Mouse (Mus musculus) adrenal gland, postnatal 10 days (tissue): ENCODE data around the gene Oas3. TPM values are rescaled to one million over a fixed set of nuclear protein-coding genes. Genes with fewer than 3 reads are reported as not detected.
"Not testable (repeated sequence)": the region's sequence is repeated elsewhere in the genome, so short reads cannot be mapped to it uniquely, and the experiment has no call there.

ENCODE experiments used
- DNase-seq: peaks from one replicate; pipeline ENCODE4 v3.0.0; 2021; ENCODE audit warnings: mixed read lengths
- long read RNA-seq, 2 experiments: library from polyadenylated mRNA; stranded (forward); transcript quantifications; one replicate each; pipeline ENCODE4 v2.0.0; 2021
- total RNA-seq, 2 experiments: library from RNA; stranded (reverse); gene quantifications; 2 replicates each; pipeline ENCODE4 v1.2.3; 2021

Oas3 gene
- under 1 TPM; 0.15 to 0.21 TPM for total RNA-seq
- long read RNA-seq, experiment 1, partial matches to known transcripts, result 0 of 1 reads
- long read RNA-seq, experiment 1, other reads (novel, unspliced or antisense), result 1 of 1 reads
- long read RNA-seq, experiment 2, partial matches to known transcripts, result 1 of 1 reads
- long read RNA-seq, experiment 2, other reads (novel, unspliced or antisense), result 0 of 1 reads

DNA sequence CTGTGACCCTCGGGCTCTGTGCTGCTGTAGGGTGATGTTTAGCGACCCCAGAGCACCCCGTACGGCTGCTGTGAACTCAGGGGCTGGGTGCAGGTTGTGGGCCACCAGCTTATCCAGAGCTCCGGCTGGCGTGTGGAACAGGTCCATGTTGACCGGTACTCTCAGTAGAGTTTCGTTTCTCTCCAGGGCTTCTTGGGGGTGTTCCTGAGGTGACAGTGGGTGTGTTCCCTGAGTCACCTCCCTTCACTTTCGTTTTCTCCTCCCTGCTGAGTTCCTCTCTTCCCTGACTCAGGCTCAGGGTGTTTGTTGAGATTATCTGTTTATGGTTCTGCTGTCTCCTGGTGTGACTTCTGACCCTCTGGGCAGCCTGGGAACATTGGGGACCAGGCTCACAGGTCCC is at the start of gene Oas3:
Gene Oas3, minus strand, starts transcription at position 184 of the 400 bp plus-strand sequence.
- DNase-seq, result no peak

DNA sequence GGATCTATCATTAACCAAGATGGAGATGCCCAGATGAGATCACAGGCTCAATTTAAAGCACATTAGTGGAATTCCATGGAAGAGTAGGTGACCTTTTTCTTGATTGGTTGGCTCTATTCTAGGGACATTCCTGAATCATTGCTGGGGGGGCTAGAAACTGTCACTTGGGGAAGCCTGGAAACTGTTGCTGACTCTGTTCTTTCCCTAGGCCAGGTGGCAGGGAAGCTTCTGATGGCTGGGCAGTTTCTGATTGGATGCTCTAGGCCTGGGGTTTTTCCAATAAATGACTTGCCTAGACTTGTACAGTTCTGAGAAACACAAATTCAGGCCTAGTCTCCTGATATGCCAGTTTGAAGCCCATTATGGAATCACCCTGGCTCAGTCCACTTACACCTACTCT is 41.5 kb upstream of the Oas3 start:
- DNase-seq, result no peak

DNA sequence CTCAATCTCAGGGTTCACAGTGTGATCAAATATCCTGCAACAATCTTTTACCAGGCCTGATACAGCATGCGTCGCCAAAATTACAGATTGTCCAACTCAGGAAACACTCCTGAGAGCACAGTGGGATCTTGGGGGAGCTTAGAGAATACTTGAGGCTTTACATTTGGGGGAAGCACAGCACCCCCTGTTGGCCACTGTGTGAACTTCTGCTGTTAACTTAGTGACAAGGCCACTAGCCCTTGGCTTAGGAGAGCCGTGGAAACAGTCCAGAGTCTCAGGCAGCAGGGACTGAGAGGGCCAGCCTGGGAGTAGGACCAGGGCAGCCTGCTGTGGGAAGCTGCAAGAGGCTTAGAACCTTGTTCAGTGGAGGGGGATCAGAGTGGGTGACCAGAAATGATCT is 38.5 kb upstream of the Oas3 start:
- no peak for DNase-seq

DNA sequence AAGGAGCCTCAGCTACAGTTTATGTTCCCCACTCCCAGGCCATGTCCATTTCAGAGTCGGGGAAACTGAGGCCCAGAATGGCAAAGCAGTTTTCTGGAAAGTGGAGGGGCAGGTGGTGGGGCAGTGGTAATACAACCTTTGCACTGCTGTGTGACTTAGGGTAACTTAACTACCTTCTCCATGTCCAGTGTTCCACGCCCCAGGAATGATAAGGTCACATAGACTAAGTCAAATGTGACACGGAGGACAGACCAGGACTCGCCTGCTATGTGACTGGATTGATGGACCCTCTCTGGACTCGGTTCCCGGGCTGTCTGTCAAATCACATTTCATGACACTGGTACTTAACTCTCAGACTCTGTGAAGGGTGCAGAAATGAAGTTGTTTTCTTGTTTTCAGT is 35.6 kb upstream of the Oas3 start:
- no peak for DNase-seq

DNA sequence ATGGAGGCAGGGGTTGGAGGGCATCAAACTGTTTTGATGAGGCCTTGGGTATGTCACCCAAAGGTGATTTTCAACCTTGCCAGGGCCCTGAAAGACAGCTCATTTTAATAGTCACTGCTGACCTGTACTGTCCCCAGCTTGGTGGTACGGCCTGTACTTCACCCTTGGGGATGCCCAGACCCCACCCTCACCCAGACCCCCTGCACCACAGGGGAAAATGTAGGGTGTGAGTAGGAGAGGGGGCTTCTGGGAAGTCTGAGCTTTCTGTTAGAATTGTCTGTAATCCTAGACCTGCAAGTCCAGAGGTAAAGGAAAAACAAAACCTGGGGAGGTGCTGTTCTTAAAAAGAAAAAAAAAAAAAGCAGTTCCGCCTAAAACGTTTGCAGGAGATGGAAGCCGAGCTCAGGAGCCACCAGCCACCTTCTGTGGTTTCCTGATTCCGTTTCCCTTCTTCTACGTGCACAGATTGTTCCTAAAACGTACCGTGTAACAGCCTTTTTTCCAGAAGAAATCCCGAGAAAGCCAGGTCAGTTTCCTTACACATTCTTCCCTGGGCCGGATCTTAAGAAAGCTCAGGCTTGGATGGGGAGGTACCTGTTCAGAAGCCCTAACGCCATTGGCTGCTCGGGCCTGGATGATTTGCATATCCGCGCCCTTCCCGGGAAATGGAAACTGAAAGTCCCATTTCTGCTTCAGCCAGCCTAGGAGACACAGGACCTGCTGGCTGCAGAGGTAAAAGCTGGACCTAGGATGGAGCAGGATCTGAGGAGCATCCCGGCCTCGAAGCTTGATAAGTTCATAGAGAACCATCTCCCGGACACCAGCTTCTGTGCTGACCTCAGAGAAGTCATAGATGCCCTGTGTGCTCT is 34.7 kb upstream of the Oas3 start, which contains the start of gene Oas1c:
Gene Oas1c, minus strand, starts transcription at position 564 of the 869 bp plus-strand sequence.
- DNase-seq, result peak; percentile 88

DNA sequence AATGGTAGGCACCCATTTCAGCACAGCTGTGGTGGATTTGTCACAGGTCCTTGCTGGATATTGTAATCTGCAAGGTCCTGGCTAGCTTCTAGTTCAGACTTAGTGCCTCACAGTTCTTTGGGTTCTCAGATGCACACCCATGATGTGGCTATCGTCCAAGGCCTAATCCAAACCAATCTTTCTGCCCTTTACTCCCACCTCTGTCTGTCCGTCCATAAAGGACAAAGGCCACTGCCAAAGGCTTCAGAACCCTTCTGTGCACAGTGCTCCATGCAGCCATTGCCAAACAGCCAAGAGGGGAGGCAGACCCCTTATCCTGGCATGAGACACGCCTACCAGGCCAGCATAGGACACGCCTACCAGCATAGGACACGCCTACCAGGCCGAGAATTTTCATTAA is 31.7 kb upstream of the Oas3 start:
- DNase-seq, result no peak

DNA sequence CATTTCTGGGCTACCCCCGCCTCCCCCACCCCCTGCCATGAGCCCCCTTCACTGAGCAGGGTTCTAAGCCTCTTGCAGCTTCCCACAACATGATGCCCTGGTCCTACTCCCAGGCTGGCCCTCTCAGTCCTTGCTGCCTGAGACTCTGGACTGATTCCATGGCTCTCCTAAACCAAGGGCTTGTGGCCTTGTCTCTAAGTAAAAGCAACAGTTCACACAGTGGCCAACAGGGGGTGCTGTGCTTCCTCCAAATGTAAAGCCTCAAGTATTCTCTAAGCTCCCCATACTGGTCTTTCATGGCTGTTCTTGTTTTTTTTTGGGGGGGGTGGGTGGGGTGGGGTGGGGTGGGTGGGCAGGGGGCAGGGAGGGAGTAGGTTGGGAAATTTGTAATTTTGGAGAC is 29.0 kb upstream of the Oas3 start:
- peak; percentile 59 for DNase-seq

DNA sequence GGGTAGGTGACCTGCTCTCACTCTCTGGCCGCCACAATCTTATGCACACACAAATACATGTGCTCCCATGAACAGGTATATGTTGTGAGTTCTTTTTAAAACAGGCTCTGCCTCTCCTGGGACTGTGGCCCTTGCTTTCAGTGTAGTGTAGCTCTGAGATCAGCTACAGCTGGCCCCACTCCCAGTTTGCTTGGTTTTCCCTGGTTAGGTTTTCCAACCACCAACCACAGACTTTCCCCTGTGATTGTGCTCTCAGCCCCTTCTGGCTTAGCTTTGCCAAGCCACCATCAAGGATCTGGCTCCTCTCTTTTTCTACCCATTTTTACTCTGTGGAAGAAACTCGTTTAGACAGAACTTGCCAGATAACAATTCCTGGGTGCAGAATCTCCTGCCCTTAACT is 26.1 kb upstream of the Oas3 start:
- DNase-seq, result no peak

DNA sequence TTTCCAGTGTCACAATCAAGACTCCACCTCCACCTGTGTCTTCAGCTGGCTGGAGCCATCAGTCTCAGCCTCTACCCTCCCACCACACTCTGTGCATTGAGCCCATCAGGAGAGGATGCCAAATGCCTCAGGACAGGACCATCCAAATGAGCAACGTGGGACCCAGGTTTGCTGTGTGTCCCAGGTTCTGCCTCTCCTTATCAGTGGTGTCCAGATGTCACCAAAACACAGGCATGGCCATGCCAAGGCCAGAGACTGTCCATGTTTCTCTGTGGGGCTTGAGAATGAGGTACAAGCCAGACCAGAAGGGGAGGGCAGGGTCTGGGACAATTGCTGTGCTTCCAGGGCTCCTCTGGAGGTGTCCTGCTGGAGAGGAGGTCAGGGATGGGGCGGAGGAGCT is 21.5 kb upstream of the Oas3 start:
- DNase-seq, result not testable (repeated sequence)

DNA sequence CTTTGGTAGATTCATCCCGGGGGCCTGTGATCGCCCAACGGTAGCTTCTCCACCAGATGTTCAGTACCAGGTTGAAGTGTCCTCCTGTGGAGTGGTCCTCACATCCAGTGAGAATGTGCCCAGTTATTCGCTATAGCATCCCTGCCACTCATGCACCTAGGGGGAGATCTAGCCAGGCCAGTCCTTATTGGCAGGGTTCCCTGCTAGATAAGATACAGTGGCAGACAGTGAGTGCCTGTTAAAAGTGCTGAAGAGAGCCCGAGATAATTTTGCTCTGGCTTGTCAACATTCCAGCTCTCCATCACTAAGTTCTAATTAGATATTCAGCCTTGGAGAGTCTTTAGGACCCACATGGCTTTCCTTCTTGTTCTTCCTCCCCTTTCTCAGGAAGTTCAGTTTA is 20.7 kb upstream of the Oas3 start:
- DNase-seq, result not testable (repeated sequence)

DNA sequence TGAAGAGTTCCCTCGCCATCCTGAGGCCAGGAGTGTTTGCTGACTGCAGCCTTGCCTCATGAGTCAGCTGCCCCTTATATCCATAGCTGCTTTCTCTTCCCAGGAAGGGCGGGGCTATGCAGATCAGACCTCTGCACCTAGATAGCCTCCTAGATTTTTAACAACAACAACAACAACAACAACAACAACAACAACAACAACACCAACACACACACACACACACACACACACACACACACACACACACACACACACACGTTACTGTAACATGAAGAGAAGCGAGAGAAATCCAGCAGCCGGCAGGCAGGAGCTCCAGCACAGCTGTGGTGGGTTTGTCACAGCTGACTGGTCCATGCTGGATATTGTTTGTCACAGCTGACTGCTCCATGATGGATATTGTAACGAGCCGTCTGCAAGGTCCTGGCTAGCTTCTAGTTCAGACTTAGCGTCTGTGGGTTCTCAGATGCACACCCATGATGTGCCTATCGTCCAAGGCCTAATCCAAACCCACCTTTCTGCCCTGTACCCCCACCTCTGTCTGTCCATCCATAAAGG is 18.1 kb upstream of the Oas3 start, which contains the start of gene Oas1e:
Gene Oas1e, minus strand, starts transcription at position 51 of the 555 bp plus-strand sequence.
- DNase-seq, result not testable (repeated sequence)

DNA sequence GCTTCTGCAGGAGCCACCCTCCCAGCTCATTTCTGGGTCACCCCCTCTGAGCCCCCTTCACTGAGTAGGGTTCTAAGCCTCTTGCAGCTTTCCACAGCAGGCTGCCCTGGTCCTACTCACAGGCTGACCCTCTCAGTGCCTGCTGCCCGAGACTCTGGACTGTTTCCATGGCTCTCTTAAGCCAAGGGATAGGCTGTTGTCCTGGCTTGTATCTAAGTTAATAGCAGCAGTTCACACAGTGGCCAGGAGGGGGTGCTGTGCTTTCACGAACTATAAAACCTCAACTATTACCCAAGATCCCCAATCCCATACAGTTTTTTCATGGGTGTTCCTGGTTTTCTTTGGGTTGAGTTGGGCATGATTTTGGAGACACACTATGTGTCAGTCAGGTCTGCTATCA is 15.6 kb upstream of the Oas3 start:
- peak; percentile 66 for DNase-seq

DNA sequence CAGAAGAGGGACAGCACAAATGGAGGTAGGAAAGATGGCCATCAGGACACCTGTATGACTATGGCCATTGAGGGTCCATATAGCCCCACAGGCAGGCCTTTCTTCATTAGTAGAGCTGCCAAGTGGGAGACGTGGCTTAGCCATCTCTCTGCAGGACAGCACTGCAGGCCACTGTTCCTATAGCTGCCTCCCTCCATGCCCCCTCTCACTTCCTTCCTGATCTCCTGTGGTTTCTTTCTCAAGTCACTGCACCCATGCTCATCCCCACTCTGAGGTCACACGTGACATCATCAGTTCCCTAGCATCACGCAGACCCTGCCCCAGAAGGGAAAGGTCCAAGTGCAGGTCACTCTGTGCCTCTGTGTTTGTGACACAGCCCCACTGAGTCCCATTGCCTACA is 9.6 kb upstream of the Oas3 start:
- DNase-seq, result no peak

DNA sequence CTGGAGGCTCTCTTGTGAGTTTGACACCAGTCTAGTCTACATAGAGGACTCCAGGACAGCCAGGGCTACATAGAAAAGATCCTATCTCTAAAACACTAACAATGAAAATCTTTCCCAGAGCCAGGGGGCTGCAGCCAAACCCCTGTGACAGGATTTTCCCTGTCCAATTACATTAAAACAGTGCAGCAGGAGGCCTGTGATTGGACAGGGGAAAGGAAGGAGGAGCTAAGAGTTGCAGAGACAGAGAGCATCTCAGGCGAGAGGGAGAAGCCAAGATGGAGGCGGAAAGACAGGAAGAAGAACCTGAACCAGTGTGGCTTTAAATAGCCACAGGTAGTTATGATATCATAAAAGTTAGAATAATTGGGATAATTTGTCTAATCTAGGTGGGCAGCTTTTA is 5.0 kb upstream of the Oas3 start:
- DNase-seq, result no peak

DNA sequence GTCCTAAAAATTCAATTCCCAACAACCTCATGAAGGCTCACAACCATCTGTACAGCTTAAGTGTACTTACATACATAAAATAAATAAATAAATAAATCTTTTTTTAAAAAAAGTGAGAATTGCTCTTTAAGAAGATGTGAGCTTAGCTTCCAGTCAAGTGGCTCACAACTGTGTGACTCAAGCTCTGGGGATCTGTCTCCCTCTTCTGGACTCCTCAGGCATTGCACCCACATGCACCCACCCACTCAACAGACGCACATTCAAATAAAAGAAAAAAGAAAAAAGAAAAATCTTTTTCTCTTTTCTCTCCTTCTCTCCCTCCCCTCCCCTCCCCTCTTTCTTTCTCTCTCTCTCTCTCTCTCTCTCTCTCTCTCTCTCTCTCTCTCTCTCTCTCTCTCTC is 4.2 kb upstream of the Oas3 start:
- no peak for DNase-seq

DNA sequence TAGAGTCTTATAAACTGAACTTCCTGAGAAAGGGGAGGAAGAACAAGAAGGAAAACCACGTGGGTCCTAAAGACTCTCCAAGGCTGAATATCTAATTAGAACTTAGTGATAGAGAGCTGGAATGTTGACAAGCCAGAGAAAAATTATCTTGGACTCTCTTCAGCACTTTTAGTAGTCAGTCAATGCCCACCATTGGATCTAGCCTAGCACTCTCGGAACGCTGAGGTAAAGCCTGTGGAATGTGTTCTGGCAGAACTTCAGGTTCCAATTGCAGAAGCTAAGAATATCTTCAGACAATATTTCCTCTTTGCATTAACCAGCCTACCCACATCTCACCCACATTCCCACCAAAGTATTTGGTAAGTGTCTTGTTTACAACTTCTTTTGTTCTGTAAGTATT is 2.5 kb upstream of the Oas3 start:
- no peak for DNase-seq

DNA sequence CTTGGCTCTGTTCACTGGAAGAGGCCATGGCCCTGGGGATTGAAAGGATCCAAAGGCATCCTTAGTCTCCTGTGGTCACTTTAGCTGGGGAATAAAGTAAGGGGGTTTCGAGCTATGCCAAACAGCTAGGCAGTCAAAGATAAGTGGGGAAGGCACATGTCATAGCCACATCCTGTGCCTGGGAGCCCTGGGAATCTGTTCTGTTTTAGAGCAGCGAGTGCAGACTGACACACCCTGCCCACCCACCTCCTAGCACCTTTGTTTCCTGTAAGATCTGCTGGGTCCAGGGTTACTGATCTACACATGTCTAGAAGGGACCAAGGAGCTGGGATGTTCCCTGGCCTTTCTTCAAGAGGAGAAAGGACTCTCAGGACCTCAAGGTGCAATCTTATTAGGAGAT is 1.5 kb upstream of the Oas3 start:
- DNase-seq, result no peak

DNA sequence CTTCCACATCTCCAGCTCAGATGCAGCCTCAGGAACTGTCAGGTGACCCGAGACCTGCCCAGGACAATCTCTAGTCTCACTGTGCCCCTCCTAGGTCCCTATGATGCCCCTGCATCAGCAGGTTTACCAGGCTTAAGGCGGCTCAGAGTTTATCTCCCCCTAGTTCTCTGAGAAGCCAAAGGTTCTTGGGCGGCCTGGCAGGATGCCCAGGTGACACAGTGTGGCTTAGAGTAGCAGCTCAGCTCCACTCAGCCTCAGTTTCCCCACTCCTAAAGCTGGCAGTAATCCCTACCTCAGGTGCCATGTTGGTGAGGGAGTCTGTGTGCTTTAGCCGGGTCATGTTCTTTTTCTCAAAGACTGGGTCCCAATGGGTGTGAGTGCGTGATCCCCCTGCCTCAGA is 660 bp downstream of the Oas3 start:
- DNase-seq, result no peak

DNA sequence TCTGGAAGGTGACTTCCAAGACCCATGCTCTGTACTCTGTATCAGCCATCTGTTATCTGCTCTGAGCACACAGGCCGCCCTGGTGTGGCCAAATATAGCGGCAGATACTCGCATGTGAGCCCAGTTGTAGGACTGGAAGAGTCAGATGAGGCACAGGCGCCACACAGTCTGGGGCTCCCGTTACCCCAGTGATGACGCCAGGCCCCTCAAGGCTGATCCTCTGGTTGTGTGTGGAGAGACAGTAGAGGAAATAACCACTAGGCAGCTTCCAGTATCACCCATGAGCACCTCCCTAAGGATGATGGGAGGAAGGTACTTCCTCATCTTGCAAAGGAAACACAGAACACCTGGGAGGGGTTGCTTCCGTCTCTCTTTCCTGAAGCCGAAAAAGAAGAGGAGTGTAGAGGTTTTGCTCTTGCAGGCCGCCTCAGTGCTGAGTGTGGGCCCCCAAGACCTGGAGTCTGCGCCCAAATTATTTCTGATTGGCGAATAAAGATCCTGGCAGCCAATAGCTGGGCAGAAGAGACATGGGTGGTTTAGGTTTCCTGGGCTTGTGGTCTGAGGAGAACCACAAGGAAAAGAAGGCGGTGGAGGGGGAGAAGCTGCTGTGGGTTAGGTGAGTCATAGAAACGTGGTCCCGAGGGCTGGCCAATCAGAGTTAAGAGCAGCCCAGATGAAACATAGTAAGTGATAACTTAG is 2.0 kb downstream of the Oas3 start:
- DNase-seq, result no peak

DNA sequence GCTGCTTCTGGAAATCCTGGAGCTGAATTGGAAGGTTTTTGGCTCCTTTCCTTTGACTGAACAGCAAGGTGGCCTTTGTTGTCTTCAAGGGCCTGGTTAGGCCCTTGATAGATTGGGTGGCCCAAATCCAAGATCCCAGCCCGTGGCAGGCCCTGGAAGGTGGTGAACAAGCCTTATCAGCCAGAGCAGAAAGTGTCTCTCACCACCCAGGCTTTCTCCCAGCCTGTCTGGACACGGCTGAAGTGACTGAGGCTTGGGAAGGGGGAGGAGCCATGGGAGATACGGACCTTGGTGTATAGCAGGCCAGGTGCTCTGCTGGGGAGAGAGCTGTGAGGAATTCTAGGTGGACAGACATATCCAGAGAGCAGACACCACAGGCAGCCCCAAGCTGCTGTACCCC is 8.1 kb downstream of the Oas3 start:
- no peak for DNase-seq

DNA sequence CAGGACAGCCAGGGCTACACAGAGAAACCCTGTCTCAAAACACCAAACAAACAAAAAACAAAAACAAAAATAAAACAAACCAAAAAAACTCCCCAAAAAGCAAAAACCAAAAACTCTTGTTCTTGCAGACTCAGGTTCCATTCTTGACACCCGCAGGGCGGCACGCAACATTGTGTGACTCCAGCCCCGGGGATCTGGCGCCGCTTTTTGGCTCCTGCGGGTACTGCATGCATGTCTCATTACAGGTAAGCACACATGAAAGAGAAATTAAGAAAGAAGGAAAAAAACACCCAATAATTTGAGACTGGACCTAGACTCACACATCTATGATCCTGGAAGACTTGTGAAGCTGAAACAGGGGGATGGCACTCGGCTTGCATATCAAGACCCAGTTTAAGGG is 12.5 kb downstream of the Oas3 start:
- no peak for DNase-seq

DNA sequence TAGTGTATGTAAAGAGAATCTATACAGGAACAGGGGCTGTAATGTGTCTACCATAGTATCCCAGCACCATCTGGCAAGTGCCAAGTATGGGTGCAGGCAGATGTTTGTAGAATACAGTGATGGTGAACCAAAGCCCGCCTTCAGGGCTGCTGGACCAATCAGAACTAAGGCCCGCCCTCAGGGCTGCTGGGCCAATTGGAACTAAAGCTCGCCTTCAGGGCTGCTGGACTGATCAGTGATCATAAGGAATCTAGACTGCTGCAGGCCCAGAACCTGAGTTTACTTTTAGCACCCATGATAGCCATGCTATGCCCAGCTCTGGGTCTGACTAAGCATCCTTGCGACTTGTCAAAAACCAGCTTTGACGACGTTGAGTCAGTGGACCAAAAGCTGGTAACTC is 15.6 kb downstream of the Oas3 start:
- DNase-seq, result peak; percentile 34

DNA sequence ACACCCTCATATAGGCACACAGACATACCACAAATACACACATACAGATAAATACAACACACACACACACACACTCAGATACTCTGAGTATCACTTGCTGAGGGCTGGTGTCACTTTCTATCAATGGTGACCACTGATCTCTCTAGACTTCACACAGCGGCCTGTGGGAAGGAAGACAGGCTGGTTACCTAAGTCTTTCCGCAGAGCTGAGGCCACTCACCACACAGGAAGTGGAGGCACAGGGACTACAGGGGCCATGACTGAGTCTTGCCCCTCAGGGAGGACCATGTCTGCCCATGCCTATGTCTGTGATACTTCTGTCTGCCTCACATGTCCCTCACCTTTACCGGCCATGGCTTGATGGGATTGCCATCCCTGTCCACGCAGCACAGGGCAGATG is 23.2 kb downstream of the Oas3 start:
- DNase-seq, result no peak
